11 mouse cellular contexts compared by ENCODE assay signal in genomic region chr1:83181418-83181817, GRCm38 (mm10). TPM values are rescaled to one million over a fixed set of nuclear protein-coding genes. Genes with fewer than 3 reads are reported as not detected.
DNase-seq lines count a peak whose midpoint lies in the region; ATAC-seq lines count a peak whose summit lies in the region.
"Had no signal": no experiment of that assay in that cellular context is flagged by ENCODE, and none has a peak within 500 bp of the region (broad histone marks: within the 10 kb centered on the region; RNA-seq: fewer than 3 reads in every experiment).

No protein-coding gene starts in this region.

- no peak overlapping the region for H3K4me3 ChIP-seq in forebrain, embryonic 15.5 days
- H3K4me3 ChIP-seq: embryonic facial prominence, embryonic 13.5 days had no signal

- no peak overlapping the region for H3K4me2 ChIP-seq in forebrain, embryonic 15.5 days (replicated peaks)
- H3K4me2 ChIP-seq: embryonic facial prominence, embryonic 13.5 days had no signal

- 70% methylated on average over 4 of the region's 4 CpGs for WGBS in forebrain, embryonic 15.5 days

- no peaks in the 10 kb centered on the region for H3K4me1 ChIP-seq in forebrain, embryonic 15.5 days
- H3K4me1 ChIP-seq: embryonic facial prominence, embryonic 13.5 days had no signal

- H3K36me3 ChIP-seq in forebrain, embryonic 15.5 days, result no peaks in the 10 kb centered on the region
- H3K36me3 ChIP-seq: embryonic facial prominence, embryonic 13.5 days had no signal

- H3K9ac ChIP-seq in forebrain, embryonic 15.5 days (replicated peaks), result no peak overlapping the region
- H3K9ac ChIP-seq: embryonic facial prominence, embryonic 13.5 days; liver, embryonic 14.5 days had no signal

- no peaks in the 10 kb centered on the region for H3K9me3 ChIP-seq in forebrain, embryonic 15.5 days
- H3K9me3 ChIP-seq: embryonic facial prominence, embryonic 13.5 days had no signal

- H3K27ac ChIP-seq in forebrain, embryonic 15.5 days (replicated peaks), result no peak overlapping the region
- H3K27ac ChIP-seq: embryonic facial prominence, embryonic 13.5 days; liver, embryonic 14.5 days had no signal

- no peaks in the 10 kb centered on the region for H3K27me3 ChIP-seq in forebrain, embryonic 15.5 days
- H3K27me3 ChIP-seq: embryonic facial prominence, embryonic 13.5 days had no signal

- ATAC-seq in forebrain, embryonic 15.5 days (replicated peaks), result peak; percentile 74; the same call in 1 of the 2 replicates
- no peak for ATAC-seq in inflammation-experienced regulatory T-cells, adult 6 months

- DNase-seq in layer of hippocampus, adult 9-10 months (ENCODE audit: low spot score), result peak; percentile 29
- DNase-seq in layer of hippocampus, postnatal 10 days (ENCODE audit: low spot score in 2 of 2), result no peak
- peak; percentile 25 for DNase-seq in NIH3T3 (ENCODE audit: low read depth)
- DNase-seq in brain, embryonic 18.5 days (ENCODE audit: low read depth, low spot score), result peak; percentile 45
- DNase-seq in yolk sac, embryonic 10.5 days (ENCODE audit: low spot score), result no peak
- DNase-seq: kidney, postnatal 14 days; spleen, adult 18-20 months had no signal

RNA-seq across cellular contexts. Expression of gene Daw1, which starts 21.9 kb away (rescaled TPM):
- total RNA-seq in layer of hippocampus, postnatal 10 days (2021), result 1 to 10 TPM; 1.2 to 2.2 TPM
- polyA plus RNA-seq in forebrain, embryonic 15.5 days (2015; fragmentation: Nextera tagmentation; extraction: Ambion mirVana), result 0.36 and 1.2 TPM in 2 replicates
- polyA plus RNA-seq in inflammation-experienced regulatory T-cells, adult 6 months (2017; shearing (Covaris generic)), result 1 to 10 TPM in 1 of 3 experiments, under 1 TPM in 1, not detected in 1; 0.44 to 1.2 TPM
- polyA plus RNA-seq: embryonic facial prominence, embryonic 13.5 days; liver, embryonic 14.5 days had no signal

Comparison
In these comparisons a context has a peak if more than half of its experiments do, and no peak if none do; other contexts are left out.
1. DNase-seq: peak in layer of hippocampus, adult 9-10 months (single experiment), NIH3T3 (single experiment) and brain, embryonic 18.5 days (single experiment); none in layer of hippocampus, postnatal 10 days (0 of 2) and yolk sac, embryonic 10.5 days (single experiment).